Mouse (Mus musculus) megakaryocyte, embryonic 14.5 days (primary cell): Measurements from ENCODE around the gene Mrps34. TPM values are rescaled to one million over a fixed set of nuclear protein-coding genes. Genes with fewer than 3 reads are reported as not detected.

Source experiments
- H3K27me3 ChIP-seq: replicated peaks from 2 replicates; pipeline ENCODE3; 2012; ENCODE audit warnings: inconsistent platforms
- H3K36me3 ChIP-seq: replicated peaks from 2 replicates; pipeline ENCODE3; 2012; ENCODE audit warnings: low read length, inconsistent platforms, mixed read lengths
- H3K4me1 ChIP-seq: 2 replicates; pipeline ENCODE4 v1.6.1; 2012; ENCODE audit warnings: inconsistent platforms
- H3K4me3 ChIP-seq: replicated peaks from 2 replicates; pipeline ENCODE3; 2012; ENCODE audit warnings: moderate library complexity, mild to moderate bottlenecking, inconsistent platforms
- H3K9me3 ChIP-seq: 2 replicates; pipeline ENCODE4 v1.6.1; 2012; ENCODE audit warnings: inconsistent platforms
- FLI1 ChIP-seq: IDR thresholded peaks from 2 replicates; pipeline ENCODE4 v1.6.1; 2012; ENCODE audit warnings: low read length, inconsistent platforms, mixed read lengths
- GATA1 ChIP-seq: IDR thresholded peaks from 3 replicates; pipeline ENCODE4 v1.6.1; 2012; ENCODE audit warnings: mixed read lengths, low read length, inconsistent platforms, borderline replicate concordance
- polyA plus RNA-seq: library from polyadenylated mRNA; stranded (reverse); fragments of >175 nt; gene quantifications from 2 replicates; pipeline ENCODE4 v1.2.3, GENCODE M21; 2012; ENCODE audit warnings: low replicate concordance; ENCODE audit not compliant: insufficient read depth

Mrps34 gene
- polyA plus RNA-seq: 75.3 and 168 TPM in 2 replicates

DNA sequence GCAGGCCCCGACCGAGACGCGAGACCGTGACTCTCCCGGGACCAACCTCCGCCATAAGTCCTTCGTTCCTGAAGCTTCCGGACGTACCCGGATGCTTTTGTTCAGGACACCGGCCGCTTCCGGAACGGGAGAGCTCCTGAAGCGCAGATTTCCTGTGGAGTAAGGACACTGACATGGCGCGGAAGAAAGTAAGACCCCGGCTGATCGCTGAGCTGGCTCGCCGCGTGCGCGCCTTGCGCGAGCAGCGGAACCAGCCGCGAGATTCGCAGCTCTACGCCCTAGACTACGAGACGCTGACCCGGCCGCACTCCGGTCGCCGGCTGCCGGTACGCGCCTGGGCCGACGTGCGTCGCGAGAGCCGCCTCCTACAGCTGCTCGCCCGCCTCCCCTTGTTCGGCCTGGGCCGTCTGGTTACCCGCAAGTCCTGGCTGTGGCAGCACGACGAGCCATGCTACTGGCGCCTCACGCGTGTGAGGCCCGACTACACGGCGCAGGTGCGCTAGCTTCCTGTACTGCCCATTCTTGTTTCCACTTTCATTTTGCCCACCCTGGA, at the start of gene Mrps34, which contains the start of gene Eme2:
Mrps34 (plus strand) TSS at position 122 of the 553 bp plus-strand sequence.
Eme2 (minus strand) TSS at position 93 of the 553 bp plus-strand sequence.
- Histone ChIP-seq H3K9me3 (no peaks in the 10 kb centered on the region), H3K27me3 (no peaks in the 10 kb centered on the region), H3K4me1 (peaks cover 82% of the 10 kb centered on the region), H3K36me3 (peaks cover 72% of the 10 kb centered on the region), H3K4me3 (peak within 1 kb of the TSS; percentile 94)
- no peak for TF ChIP-seq GATA1
- TF ChIP-seq FLI1: peak; percentile 77; the same call in 1 of the 2 replicates

DNA sequence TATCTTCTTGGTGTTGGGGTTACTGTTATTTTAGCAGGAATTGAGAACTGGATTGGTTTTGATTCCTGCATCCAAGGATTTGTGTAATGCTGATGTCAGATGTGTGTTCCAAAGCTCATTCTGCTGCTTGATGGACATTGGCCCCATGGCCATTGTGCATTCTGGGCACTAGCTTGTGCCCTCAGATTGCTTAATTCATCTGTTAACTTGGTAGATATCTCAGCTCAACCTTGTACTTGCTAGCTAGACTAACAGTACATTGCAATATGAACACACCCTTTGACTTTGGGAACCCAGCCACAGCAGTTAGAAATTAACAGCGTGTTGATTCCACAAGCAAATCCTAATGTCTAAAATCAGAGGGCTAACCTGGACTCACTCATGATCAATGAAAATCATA, 47.5 kb upstream of the Mrps34 start:
- H3K9me3 ChIP-seq: no peaks in the 10 kb centered on the region
- peaks cover 6% of the 10 kb centered on the region for H3K36me3 ChIP-seq
- no peak overlapping the region for H3K4me3 ChIP-seq
- no peaks in the 10 kb centered on the region for H3K27me3 ChIP-seq
- peaks cover 36% of the 10 kb centered on the region for H3K4me1 ChIP-seq
- no peak for TF ChIP-seq FLI1

DNA sequence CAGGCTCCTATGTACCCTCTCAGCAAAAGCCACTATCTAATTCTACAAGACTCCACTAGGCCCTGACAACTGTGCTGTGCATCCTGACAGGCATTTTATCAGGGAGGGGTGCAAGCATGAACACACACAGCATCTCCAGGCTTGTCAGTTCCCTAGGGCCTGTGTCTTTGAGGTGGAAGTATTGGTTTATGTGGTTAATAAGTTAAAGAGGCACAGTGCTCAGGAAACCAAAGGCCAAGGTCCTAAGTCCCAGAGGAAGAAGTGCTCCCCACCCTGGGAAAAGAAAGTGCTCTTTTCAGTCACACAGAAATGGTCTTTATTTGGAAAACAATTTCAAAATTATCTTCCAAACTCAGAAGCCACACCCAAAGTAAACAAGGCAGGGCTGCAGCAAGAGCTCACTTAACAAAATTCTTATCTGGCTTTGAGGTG, 46.3 kb upstream of the Mrps34 start:
- no peaks in the 10 kb centered on the region for H3K27me3 ChIP-seq
- H3K4me3 ChIP-seq: peak overlapping the region; percentile 100
- TF ChIP-seq FLI1 (no peak), GATA1 (no peak)
- H3K9me3 ChIP-seq: no peaks in the 10 kb centered on the region
- H3K4me1 ChIP-seq: peaks cover 41% of the 10 kb centered on the region
- H3K36me3 ChIP-seq: peaks cover 17% of the 10 kb centered on the region

DNA sequence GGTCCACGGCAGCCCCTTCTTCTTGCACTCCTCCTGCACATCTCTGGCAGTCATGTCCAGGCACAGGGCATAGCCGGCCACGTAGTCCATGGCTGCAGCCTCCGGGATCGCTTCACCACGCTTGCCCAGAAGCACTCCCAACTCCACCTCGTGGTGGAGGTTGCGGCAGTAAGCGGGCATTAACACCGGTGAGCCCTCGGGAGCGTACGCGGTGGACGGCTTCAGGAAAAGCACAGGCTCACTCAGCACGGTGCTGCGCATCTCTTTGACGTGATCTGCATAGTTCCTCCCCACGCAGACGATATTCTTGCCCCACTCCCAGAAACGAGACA, 45.2 kb upstream of the Mrps34 start:
- peaks cover 39% of the 10 kb centered on the region for H3K4me1 ChIP-seq
- H3K27me3 ChIP-seq: no peaks in the 10 kb centered on the region
- TF ChIP-seq GATA1 (no peak), FLI1 (no peak)
- peaks cover 26% of the 10 kb centered on the region for H3K36me3 ChIP-seq
- H3K9me3 ChIP-seq: no peaks in the 10 kb centered on the region
- peak overlapping the region; percentile 100 for H3K4me3 ChIP-seq

DNA sequence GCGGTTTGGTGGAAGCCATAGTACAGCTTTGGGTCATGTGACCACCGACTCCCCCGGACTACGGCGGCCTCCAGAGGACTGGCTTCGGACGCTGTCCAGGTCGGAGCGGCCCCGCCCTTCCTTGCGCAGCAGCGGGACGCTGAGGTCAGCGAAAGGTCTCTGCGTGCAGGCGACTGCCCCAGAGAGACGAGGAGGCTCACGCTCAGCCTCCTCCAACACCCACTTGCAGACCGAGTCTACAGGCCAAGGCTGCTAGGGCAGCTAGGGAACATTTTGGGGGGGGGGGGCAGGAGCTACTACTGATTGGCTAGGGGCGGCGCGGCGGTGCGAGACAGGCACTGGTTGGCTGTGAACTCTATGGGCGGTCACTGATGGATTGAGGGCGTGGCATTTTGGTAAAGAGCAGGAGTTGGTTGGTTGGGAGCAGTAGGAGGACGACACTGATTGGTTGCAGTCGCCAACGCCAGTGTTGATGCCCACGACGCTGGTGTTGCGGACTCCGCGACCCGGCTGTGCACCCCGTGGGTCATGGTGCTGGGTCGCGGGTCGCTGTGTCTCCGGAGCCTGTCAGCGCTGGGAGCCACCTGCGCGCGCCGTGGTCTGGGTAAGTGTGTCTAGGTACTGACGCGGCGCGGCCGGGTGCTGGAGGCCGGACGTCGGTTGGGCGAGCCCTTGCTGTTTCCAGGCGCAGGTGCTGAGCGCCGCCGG, 44.7 kb upstream of the Mrps34 start, which contains the start of gene Fahd1:
Fahd1 (minus strand) TSS at position 300 of the 708 bp plus-strand sequence.
- H3K4me3 ChIP-seq: peak within 1 kb of the TSS; percentile 100
- H3K9me3 ChIP-seq: no peaks in the 10 kb centered on the region
- H3K27me3 ChIP-seq: no peaks in the 10 kb centered on the region
- TF ChIP-seq FLI1 (no peak), GATA1 (no peak)
- peaks cover 30% of the 10 kb centered on the region for H3K36me3 ChIP-seq
- H3K4me1 ChIP-seq: peaks cover 38% of the 10 kb centered on the region

DNA sequence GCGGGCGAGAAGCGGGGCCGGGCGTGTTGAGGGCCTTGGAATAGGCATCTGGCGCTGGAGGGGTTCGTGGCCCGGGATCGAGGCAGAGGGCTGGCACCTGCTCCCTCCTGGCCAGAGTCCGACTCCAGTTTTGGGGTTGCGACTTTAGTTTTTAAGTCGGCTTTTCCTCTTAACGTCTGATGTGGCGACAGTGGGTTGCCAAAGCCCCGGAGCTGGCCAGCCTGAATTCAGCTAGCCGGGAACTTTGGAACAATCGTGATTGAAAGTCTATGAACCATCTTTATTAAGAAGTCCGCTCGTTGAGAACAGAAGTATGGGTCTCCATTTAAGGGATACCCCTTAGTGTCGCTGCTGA, 44.2 kb upstream of the Mrps34 start:
- Histone ChIP-seq H3K9me3 (no peaks in the 10 kb centered on the region), H3K27me3 (no peaks in the 10 kb centered on the region), H3K4me1 (peaks cover 38% of the 10 kb centered on the region), H3K4me3 (peak overlapping the region; percentile 100), H3K36me3 (peaks cover 35% of the 10 kb centered on the region)
- TF ChIP-seq FLI1 (no peak), GATA1 (no peak)

DNA sequence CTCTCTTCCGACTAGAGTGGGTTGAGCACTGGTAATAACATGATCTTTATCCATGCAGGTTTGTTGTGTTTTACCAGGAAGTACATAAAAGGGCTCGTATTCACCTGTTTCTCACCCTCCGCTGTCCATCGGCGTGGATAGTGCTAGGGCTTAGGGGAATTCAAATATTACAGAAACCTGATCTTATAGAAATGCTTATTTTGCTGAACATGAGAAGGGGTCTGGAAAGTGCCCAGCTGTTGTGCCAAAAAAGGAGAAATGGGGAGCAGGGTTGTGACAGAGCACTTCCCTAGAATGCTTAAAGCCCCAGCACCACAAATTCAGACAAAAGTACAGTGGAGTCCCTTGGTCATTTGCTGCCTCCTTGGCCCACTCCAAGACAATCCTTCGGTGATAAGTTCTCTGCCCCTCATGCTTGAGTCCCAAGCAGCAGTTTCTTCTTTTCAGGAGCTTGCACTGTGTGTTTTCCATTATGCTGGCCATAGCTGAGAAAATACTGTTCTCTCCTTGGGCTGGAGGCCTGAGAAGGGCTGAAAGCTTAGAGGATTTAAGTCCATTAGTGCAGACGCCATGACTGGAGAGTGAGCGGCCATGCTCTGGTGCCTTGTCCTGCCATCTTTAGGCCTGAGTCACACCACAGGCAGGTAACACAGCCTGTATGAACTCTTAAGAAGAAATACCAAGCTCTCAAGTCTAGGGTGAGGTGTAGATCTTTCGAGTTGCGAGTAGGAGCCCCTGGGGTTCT, 43.4 kb upstream of the Mrps34 start:
- Histone ChIP-seq H3K4me3 (peak overlapping the region; percentile 100), H3K27me3 (no peaks in the 10 kb centered on the region), H3K9me3 (no peaks in the 10 kb centered on the region), H3K4me1 (peaks cover 35% of the 10 kb centered on the region), H3K36me3 (peaks cover 43% of the 10 kb centered on the region)
- TF ChIP-seq FLI1 (no peak), GATA1 (no peak)

DNA sequence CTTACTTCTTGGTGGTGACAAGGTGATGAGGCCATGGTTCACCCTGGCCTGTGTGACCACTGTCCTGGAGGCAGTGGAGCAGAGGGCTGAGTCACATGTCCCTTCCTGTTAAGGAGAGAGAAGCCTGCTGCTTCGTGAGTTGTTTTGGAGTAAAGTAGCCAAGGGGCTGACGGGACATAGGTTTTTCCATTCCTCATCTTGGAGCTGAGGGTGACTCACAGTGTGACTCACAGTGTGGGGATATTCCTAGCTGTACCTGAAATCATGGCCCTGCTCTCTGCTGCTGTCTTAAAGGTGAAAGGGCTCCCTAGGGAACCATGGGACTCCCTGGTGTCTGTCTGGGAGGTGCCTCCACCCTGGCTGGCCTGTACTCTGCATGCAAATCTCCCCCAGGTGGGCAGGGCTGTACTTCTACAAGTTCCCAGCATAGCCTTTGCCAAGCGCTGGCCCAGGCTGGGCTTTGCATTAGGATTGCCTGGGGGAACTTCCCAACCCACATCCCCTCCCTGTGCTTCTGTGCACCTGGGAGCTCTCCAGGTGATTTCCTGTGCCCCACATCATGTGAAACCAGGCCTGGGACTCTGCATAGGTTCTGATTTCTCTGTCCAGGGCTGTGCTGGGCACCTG, 39.0 kb upstream of the Mrps34 start:
- H3K4me3 ChIP-seq: no peak overlapping the region
- peaks cover 73% of the 10 kb centered on the region for H3K36me3 ChIP-seq
- no peak for TF ChIP-seq GATA1
- no peaks in the 10 kb centered on the region for H3K27me3 ChIP-seq
- peaks cover 43% of the 10 kb centered on the region for H3K4me1 ChIP-seq
- no peaks in the 10 kb centered on the region for H3K9me3 ChIP-seq

DNA sequence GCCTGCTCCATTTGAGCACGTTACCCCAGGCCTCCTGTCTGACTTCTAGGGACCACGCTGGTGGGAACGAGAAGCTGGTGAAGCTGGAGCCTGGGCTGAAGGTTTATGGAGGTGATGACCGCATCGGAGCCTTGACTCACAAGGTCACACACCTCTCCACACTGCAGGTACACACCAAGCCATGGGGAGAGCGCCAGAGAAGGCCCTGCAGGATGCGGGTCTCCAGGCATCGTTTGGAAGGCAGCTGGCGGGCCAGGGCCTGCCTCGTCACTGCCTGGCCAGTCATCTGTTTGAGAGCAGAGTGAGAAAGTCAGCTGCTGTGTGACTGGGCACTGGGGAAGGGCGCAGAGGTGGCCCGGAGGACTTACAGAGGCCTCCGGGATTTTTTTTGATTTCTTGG, 38.3 kb upstream of the Mrps34 start:
- Histone ChIP-seq H3K27me3 (no peaks in the 10 kb centered on the region), H3K36me3 (peaks cover 80% of the 10 kb centered on the region), H3K4me3 (no peak overlapping the region), H3K9me3 (no peaks in the 10 kb centered on the region), H3K4me1 (peaks cover 37% of the 10 kb centered on the region)
- TF ChIP-seq FLI1 (no peak), GATA1 (no peak)
